Mouse (Mus musculus) adrenal gland, adult 2 months (tissue): ENCODE results near the gene E130114P18Rik. TPM values are rescaled to one million over a fixed set of nuclear protein-coding genes. Genes with fewer than 3 reads are reported as not detected.
A peak's percentile ranks its signal among the peaks of the same experiment; 100 is the strongest.

Experiments
- DNase-seq: peaks from one replicate; pipeline ENCODE4 v3.0.0; 2021
- polyA plus RNA-seq: library from polyadenylated mRNA; depleted of rRNA; stranded (reverse); fragments of >200 nt; gene quantifications from 2 replicates; pipeline ENCODE4 v1.2.3, GENCODE M21; 2012
- total RNA-seq, 2 experiments: library from RNA; stranded (reverse); gene quantifications; 2 replicates each; pipeline ENCODE4 v1.2.3; 2021

E130114P18Rik gene
- total and polyA plus RNA-seq, 3 experiments = 0.07 TPM; not detected in 2

GRCm38 (mm10) chr4:97602579-97602978, 175.3 kb downstream of the E130114P18Rik start:
- DNase-seq = peak; percentile 10

GRCm38 (mm10) chr4:97600875-97601835, 176.7 kb downstream of the E130114P18Rik start:
- peak; percentile 18 for DNase-seq

GRCm38 (mm10) chr4:97597443-97597842, 180.4 kb downstream of the E130114P18Rik start:
- no peak for DNase-seq

GRCm38 (mm10) chr4:97596348-97596747, 181.5 kb downstream of the E130114P18Rik start:
- DNase-seq = no peak

GRCm38 (mm10) chr4:97593869-97594268, 184.0 kb downstream of the E130114P18Rik start:
- no peak for DNase-seq

- DNase-seq = no peak
These were observed 188.1 kb downstream of the E130114P18Rik start for GRCm38 (mm10) chr4:97589790-97590189.

GRCm38 (mm10) chr4:97587412-97588010, 190.4 kb downstream of the E130114P18Rik start:
- DNase-seq = no peak

GRCm38 (mm10) chr4:97585170-97585569, 192.7 kb downstream of the E130114P18Rik start:
- no peak for DNase-seq

- no peak for DNase-seq
These were observed 193.3 kb downstream of the E130114P18Rik start for GRCm38 (mm10) chr4:97584445-97585130.

- DNase-seq = no peak
These were observed 195.0 kb downstream of the E130114P18Rik start for GRCm38 (mm10) chr4:97582796-97583430.

GRCm38 (mm10) chr4:97582064-97582415, 195.8 kb downstream of the E130114P18Rik start:
- DNase-seq = no peak

GRCm38 (mm10) chr4:97581314-97582063, 196.4 kb downstream of the E130114P18Rik start:
- DNase-seq = no peak

GRCm38 (mm10) chr4:97580906-97581305, 197.0 kb downstream of the E130114P18Rik start:
- no peak for DNase-seq

- DNase-seq = no peak
These were observed 199.2 kb downstream of the E130114P18Rik start for GRCm38 (mm10) chr4:97578571-97579165.

- DNase-seq = no peak
These were observed 200.4 kb downstream of the E130114P18Rik start for GRCm38 (mm10) chr4:97577431-97577830.

GRCm38 (mm10) chr4:97575447-97575846, 202.4 kb downstream of the E130114P18Rik start:
- DNase-seq = no peak

GRCm38 (mm10) chr4:97569320-97569719, 208.6 kb downstream of the E130114P18Rik start:
- no peak for DNase-seq

- peak; percentile 22 for DNase-seq
These were observed 213.2 kb downstream of the E130114P18Rik start for GRCm38 (mm10) chr4:97564656-97565055.

- DNase-seq = no peak
These were observed 213.7 kb downstream of the E130114P18Rik start for GRCm38 (mm10) chr4:97564199-97564598.

- DNase-seq = no peak
These were observed 220.3 kb downstream of the E130114P18Rik start for GRCm38 (mm10) chr4:97557585-97557984.

GRCm38 (mm10) chr4:97544016-97544415, 233.9 kb downstream of the E130114P18Rik start:
- no peak for DNase-seq
